Mouse (Mus musculus): ENCODE measurements around the gene Sdk2.

DNA sequence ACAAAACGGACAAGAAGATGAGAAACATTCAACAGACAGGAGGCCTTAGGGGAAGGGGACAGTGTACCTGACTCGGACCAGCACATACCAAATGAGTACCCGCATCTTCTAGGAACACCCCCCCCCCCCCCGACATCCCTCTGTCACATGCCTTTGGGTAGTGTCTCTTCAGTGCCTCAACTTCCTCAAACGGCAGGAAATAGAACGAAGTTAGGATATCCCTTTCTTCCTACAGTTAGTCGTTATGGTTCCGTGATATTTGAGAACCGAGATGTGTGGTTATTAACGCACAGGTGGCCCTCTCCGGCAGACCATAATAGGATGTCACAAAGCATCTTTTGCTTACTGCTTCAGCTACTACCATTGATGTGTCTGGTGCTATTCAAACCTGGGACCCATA is 279.8 kb downstream of the Sdk2 start:
- TF ChIP-seq CTCF (IDR thresholded peaks at IDR 0.05) (no peak), EP300 (IDR thresholded peaks at IDR 0.05) (no peak)
